Mouse (Mus musculus) neural tube, embryonic 14.5 days (tissue): ENCODE data around the gene Zbtb42. TPM values are rescaled to one million over a fixed set of nuclear protein-coding genes. Genes with fewer than 3 reads are reported as not detected.

Experiments used
- ATAC-seq: fragments of 200-750 bp; cut with Nextera tagmentation; 2 replicates; pipeline ENCODE4 v1.8.0; 2017; ENCODE audit warnings: low read depth, mild to moderate bottlenecking, moderate TSS enrichment, moderate library complexity
- H3K27ac ChIP-seq: fragments of 300-500 bp; sonication (generic); 2 replicates; pipeline ENCODE4 v1.5.1; 2014; ENCODE audit warnings: low read depth, mild to moderate bottlenecking, control low read depth, low read length, moderate library complexity, mixed read lengths
- H3K27me3 ChIP-seq: fragments of 300-500 bp; sonication (generic); 2 replicates; pipeline ENCODE4 v1.6.1; 2014; ENCODE audit warnings: low read length; ENCODE audit not compliant: control insufficient read depth, insufficient read depth
- H3K36me3 ChIP-seq: fragments of 300-500 bp; sonication (generic); 2 replicates; pipeline ENCODE4 v1.6.1; 2014; ENCODE audit warnings: low read length, mixed read lengths; ENCODE audit not compliant: control insufficient read depth, insufficient read depth
- H3K4me1 ChIP-seq: fragments of 300-500 bp; sonication (generic); 2 replicates; pipeline ENCODE4 v1.6.1; 2014; ENCODE audit warnings: low read length; ENCODE audit not compliant: control insufficient read depth, insufficient read depth
- H3K4me2 ChIP-seq: fragments of 300-500 bp; sonication (generic); 2 replicates; pipeline ENCODE4 v1.6.1; 2014; ENCODE audit warnings: mild to moderate bottlenecking, low read depth, low read length, control low read depth
- H3K4me3 ChIP-seq: fragments of 300-500 bp; sonication (generic); 2 replicates; pipeline ENCODE4 v1.5.1; 2014; ENCODE audit warnings: low read depth, low read length, control low read depth, mixed read lengths
- H3K9ac ChIP-seq: fragments of 300-500 bp; sonication (generic); replicated peaks from 2 replicates; pipeline ENCODE4 v1.6.1; 2014; ENCODE audit warnings: low read depth, mild to moderate bottlenecking, control low read depth, low read length, mixed read lengths
- H3K9me3 ChIP-seq: fragments of 300-500 bp; sonication (generic); 2 replicates; pipeline ENCODE4 v1.6.1; 2016; ENCODE audit warnings: low read length; ENCODE audit not compliant: control insufficient read depth
- WGBS: fragments of 180-500 bp; shearing (Covaris S2); extraction: QIAGEN DNeasy Blood & Tissue Kit; methylation state at CpG from one replicate; pipeline ENCODE4 v1.1.7; 2014; 5-methylcytosine and 5-hydroxymethylcytosine counted together
- polyA plus RNA-seq: library from polyadenylated mRNA; unstranded; fragments of >200 nt; fragmentation: Nextera tagmentation; extraction: Ambion mirVana; gene quantifications from 2 replicates; pipeline ENCODE4 v1.2.1, GENCODE M21; 2014

The Zbtb42 gene
- polyA plus RNA-seq, 1 experiment from 2014 or later, result 1.3 TPM

GRCm38 (mm10) chr12:112665445-112665844 is 13.2 kb upstream of the Zbtb42 start:
- peaks cover 35% of the 10 kb centered on the region; the same call in 1 of the 2 replicates for H3K36me3 ChIP-seq

GRCm38 (mm10) chr12:112665881-112666544 is 12.6 kb upstream of the Zbtb42 start:
- Histone ChIP-seq H3K4me2 (no peak overlapping the region), H3K4me1 (peaks cover 76% of the 10 kb centered on the region), H3K27ac (peak overlapping the region; percentile 88), H3K36me3 (peaks cover 33% of the 10 kb centered on the region; the same call in 1 of the 2 replicates), H3K27me3 (no peaks in the 10 kb centered on the region), H3K4me3 (no peak overlapping the region), H3K9me3 (no peaks in the 10 kb centered on the region), H3K9ac (peak overlapping the region; percentile 28; the same call in 1 of the 2 replicates)
- 88% methylated on average over 9 of the region's 9 CpGs for WGBS
- no peak for ATAC-seq

More at GRCm38 (mm10) chr12:112665445-112665844, 13.2 kb upstream of the Zbtb42 start:
- peaks cover 76% of the 10 kb centered on the region for H3K4me1 ChIP-seq
- no peaks in the 10 kb centered on the region for H3K27me3 ChIP-seq
- H3K4me2 ChIP-seq, result peak overlapping the region; percentile 26; the same call in 1 of the 2 replicates
- no peak overlapping the region for H3K4me3 ChIP-seq
- ATAC-seq, result peak; percentile 18; the same call in 1 of the 2 replicates
- WGBS, result 24% methylated on average over 18 of the region's 18 CpGs
- H3K9me3 ChIP-seq, result no peaks in the 10 kb centered on the region
- peak overlapping the region; percentile 28; the same call in 1 of the 2 replicates for H3K9ac ChIP-seq
- H3K27ac ChIP-seq, result peak overlapping the region; percentile 88

GRCm38 (mm10) chr12:112667619-112668297 is 10.9 kb upstream of the Zbtb42 start:
- Histone ChIP-seq H3K36me3 (peaks cover 22% of the 10 kb centered on the region; the same call in 1 of the 2 replicates), H3K4me2 (no peak overlapping the region), H3K9ac (no peak overlapping the region), H3K4me1 (peaks cover 76% of the 10 kb centered on the region), H3K4me3 (no peak overlapping the region), H3K9me3 (no peaks in the 10 kb centered on the region), H3K27me3 (no peaks in the 10 kb centered on the region), H3K27ac (0 out of 2 replicates have a peak overlapping the region, but pooled peaks have one; percentile 28)
- WGBS, result 83% methylated on average over 10 of the region's 10 CpGs
- no peak for ATAC-seq

GRCm38 (mm10) chr12:112670718-112671393 is 7.8 kb upstream of the Zbtb42 start:
- no peaks in the 10 kb centered on the region for H3K9me3 ChIP-seq
- H3K36me3 ChIP-seq, result peaks cover 22% of the 10 kb centered on the region; the same call in 1 of the 2 replicates
- H3K4me1 ChIP-seq, result peaks cover 54% of the 10 kb centered on the region
- 43% methylated on average over 9 of the region's 9 CpGs for WGBS
- H3K4me2 ChIP-seq, result peak overlapping the region; percentile 74; the same call in 1 of the 2 replicates
- H3K27me3 ChIP-seq, result no peaks in the 10 kb centered on the region
- no peak overlapping the region for H3K4me3 ChIP-seq
- no peak overlapping the region for H3K9ac ChIP-seq
- H3K27ac ChIP-seq, result no peak overlapping the region
- ATAC-seq, result no peak

GRCm38 (mm10) chr12:112671891-112672290 is 6.7 kb upstream of the Zbtb42 start:
- 80% methylated on average over 7 of the region's 7 CpGs for WGBS
- Histone ChIP-seq H3K4me3 (peak overlapping the region; percentile 10; the same call in 1 of the 2 replicates), H3K4me1 (peaks cover 44% of the 10 kb centered on the region), H3K9ac (peak overlapping the region; percentile 90; the same call in 1 of the 2 replicates), H3K36me3 (peaks cover 22% of the 10 kb centered on the region; the same call in 1 of the 2 replicates), H3K27me3 (no peaks in the 10 kb centered on the region), H3K4me2 (peak overlapping the region; percentile 74), H3K27ac (no peak overlapping the region), H3K9me3 (no peaks in the 10 kb centered on the region)
- no peak for ATAC-seq

- peaks cover 34% of the 10 kb centered on the region for H3K4me1 ChIP-seq
- ATAC-seq, result peak; percentile 12; the same call in 1 of the 2 replicates
- peaks cover 19% of the 10 kb centered on the region; the same call in 1 of the 2 replicates for H3K36me3 ChIP-seq
Measured at GRCm38 (mm10) chr12:112672744-112673575, 5.7 kb upstream of the Zbtb42 start.

GRCm38 (mm10) chr12:112673576-112674091 is 5.0 kb upstream of the Zbtb42 start:
- H3K36me3 ChIP-seq, result peaks cover 12% of the 10 kb centered on the region; the same call in 1 of the 2 replicates
- peak overlapping the region; percentile 87 for H3K4me3 ChIP-seq
- 0% methylated on average over 45 of the region's 68 CpGs for WGBS
- H3K4me2 ChIP-seq, result peak overlapping the region; percentile 74
- H3K9me3 ChIP-seq, result no peaks in the 10 kb centered on the region
- peak overlapping the region; percentile 90 for H3K9ac ChIP-seq
- H3K27me3 ChIP-seq, result 0 out of 2 replicates have a peak, but pooled peaks cover 2% of the 10 kb centered on the region
- peak overlapping the region; percentile 89 for H3K27ac ChIP-seq
- peak; percentile 5; the same call in 1 of the 2 replicates for ATAC-seq
- H3K4me1 ChIP-seq, result peaks cover 32% of the 10 kb centered on the region

More at GRCm38 (mm10) chr12:112672744-112673575, 5.7 kb upstream of the Zbtb42 start:
- Histone ChIP-seq H3K27me3 (no peaks in the 10 kb centered on the region), H3K27ac (peak overlapping the region; percentile 89), H3K4me2 (peak overlapping the region; percentile 74), H3K4me3 (peak overlapping the region; percentile 87), H3K9ac (peak overlapping the region; percentile 90), H3K9me3 (no peaks in the 10 kb centered on the region)
- WGBS, result 5% methylated on average over 17 of the region's 21 CpGs
